Mouse (Mus musculus) urinary bladder, postnatal 10 days (tissue): ENCODE data around the gene Gm6096.

Source experiments
- DNase-seq: peaks from one replicate; pipeline ENCODE4 v3.0.0; 2022; ENCODE audit warnings: low spot score

Gene Gm6096

DNA sequence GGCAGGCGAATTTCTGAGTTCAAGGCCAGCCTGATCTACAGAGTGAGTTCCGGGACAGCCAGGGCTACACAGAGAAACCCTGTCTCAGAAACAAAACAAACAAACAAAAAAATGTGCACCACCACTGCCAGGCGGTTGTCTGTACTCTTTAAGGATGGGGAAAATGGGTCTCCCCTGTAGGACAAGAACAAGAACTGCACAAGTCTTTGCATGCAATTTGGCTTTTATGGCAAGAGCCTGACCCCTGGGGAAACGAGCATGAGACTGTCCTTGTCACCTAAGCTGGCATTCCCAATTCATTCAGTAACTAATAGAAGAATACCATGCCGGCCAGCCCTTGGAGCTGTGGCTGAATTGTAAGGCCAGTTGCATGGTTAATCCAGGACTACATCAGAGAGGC, 15.2 kb upstream of the Gm6096 start:
- no peak for DNase-seq

DNA sequence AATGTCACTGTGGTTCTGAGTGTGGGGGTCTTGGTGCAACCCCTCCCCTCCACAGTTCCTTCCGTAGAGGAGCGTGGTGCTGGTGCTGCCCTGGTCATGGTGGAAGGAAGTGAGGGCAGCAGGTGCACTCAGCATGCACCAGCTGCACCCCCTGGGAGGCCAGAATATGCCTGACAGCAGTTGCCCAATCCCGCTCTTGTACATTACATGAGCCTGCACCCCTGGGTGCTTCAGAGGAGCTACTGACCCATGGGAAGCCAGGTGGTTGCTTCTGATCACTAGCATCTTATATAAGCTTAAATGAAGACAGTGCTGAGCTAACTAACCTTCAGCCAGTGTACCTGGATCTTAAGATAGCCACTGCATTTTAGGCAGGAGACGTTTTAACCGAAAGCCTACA, 12.8 kb upstream of the Gm6096 start:
- DNase-seq = no peak

GRCm38 (mm10) chr7:34242176-34242575, 8.7 kb upstream of the Gm6096 start:
- no peak for DNase-seq

DNA sequence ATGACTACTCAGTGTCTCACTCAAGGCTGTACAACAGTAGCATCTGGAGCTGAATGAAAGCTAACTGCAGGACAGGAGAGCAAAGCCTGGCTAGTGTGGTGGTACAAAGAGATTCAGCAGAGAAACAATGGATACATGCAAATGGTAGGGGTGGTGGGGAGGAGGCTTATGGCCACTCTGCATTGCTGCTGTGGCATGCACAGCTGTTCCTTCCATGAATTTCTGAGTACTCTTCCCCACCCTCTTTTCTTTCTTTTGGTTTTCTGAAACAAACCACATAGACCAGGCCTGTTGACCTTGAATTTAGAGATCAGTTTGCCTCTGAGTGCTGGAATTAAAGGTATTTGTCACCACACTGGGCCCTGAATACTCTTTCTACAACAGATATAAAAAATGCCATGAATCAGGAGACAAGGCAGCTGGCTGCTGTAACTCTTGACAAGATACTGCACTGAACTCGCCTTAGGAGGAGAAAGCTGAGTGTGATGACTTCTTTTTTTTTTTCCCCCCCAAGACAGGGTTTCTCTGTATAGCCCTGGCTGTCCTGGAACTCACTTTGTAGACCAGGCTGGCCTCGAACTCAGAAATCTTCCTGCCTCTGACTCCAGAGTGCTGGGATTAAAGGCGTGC, 3.9 kb upstream of the Gm6096 start:
- DNase-seq = no peak

DNA sequence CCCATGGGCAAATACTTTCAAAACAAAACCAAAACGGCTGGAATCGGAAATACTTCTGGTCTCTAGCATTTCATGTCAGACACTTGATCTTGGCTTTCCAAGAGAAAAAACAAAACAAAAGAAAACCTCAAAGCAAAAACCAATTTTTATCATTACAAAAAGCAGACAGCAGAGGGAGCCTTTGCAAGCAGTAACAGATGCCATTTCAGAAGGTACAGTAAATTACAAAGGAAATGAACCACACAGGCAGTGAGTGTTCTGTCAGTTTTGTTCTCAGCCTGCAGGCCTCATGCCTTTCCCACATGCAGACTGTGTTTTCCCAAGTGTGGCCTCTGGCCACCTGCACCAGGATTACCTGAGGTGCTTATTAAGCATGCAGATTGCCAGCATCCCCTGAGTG, 1.2 kb downstream of the Gm6096 start:
- DNase-seq = no peak

- no peak for DNase-seq
These were observed 4.3 kb downstream of the Gm6096 start for GRCm38 (mm10) chr7:34255137-34255536.

- DNase-seq = no peak
These were observed 5.1 kb downstream of the Gm6096 start for GRCm38 (mm10) chr7:34255916-34256315.

- no peak for DNase-seq
These were observed 6.4 kb downstream of the Gm6096 start for GRCm38 (mm10) chr7:34257279-34257678.

DNA sequence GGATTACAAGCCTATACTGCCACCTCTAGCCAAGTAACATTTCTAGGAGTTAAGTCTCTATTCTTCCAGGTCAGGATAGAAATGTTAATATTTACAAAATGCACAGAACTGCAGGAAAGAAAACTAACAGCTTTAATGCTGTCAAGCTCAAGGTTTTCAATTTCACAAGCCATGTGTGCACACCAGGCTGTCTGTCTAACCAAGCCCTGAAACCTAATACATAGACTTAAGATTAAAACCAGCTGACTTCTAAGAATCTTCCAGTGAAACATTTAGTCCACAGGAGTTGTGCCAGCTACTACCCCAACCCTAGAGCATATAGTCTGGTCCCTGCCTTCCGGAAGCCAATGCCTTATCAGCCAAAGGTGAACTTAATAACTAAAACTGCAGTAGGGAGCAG, 7.6 kb downstream of the Gm6096 start:
- DNase-seq = no peak

DNA sequence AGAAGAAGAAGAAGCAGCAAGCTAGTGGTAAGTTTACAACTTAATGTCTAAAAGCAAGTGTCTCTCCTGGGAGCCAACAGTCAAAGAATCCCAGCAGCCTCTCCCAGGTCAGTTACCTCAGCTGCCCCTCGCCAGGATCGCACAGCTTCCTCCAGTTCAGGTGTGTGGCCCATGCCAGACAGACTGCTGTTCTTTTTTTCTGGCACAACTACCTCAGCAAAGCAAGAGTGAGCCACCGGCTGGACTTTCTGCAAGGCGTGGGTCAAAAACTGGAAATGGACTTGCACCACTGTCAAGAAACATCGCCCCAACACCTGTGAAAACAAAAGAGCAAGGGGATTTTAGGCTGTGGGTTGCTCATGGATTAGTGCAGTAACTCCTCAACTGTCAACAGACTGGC, 12.6 kb downstream of the Gm6096 start:
- DNase-seq = no peak

GRCm38 (mm10) chr7:34265876-34266346, 15.1 kb downstream of the Gm6096 start:
- no peak for DNase-seq

- DNase-seq = no peak
These were observed 15.6 kb downstream of the Gm6096 start for GRCm38 (mm10) chr7:34266421-34266820.

- DNase-seq = no peak
These were observed 17.6 kb downstream of the Gm6096 start for GRCm38 (mm10) chr7:34268463-34268862.

- DNase-seq = no peak
These were observed 21.6 kb downstream of the Gm6096 start for GRCm38 (mm10) chr7:34272465-34272864.

- no peak for DNase-seq
These were observed 25.2 kb downstream of the Gm6096 start for GRCm38 (mm10) chr7:34276066-34276465.

DNA sequence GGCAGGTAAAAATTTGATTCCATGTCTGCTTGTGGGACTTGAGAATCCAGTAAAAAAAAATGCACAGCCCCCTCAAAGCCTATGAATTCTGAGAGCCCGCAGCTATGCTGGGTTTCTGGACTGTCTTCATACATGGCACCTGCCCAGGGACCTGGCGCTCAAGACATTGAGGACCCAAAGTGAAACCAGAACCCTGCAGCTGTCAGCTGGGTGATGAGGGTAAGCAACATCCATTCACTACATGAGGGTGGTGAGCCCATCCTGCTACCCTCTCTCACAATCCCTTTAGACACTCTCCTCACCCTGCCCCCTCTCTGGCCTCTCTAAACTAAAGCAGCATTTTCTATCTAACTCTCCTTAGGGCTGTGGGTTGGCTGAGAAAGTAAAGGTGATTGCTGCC, 26.8 kb downstream of the Gm6096 start:
- DNase-seq = no peak

DNA sequence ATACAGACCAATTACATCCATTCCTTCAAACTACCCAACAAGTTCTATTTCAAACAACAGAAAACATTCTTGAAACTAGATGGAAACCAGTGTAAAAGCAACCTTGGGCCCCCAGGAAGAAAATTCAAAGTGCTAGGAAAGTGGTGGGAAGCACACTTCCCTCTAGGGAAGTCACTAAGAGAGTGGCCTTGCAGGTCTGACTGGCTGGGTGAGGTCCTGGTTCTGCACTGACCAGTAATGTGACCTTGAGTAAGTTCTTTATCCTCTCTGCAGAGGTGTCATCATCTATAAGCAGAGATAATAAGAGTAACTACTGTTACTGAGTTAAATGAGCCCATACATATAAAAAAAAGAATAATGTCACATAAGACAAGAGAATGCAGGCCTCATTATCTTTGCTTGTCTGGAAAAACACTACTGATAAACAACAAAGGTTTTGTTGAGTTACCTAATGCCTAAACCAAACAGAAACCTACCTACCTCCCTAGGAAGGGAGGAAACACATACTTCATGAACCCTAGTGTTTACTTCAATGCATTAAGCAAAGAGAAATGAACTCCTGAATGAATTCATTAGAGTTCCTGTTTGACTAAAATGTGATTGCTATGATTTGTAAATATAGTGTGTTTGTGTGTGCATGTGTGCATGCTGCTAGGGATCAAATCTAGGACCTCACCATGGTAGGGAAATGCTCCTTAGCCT, 39.8 kb downstream of the Gm6096 start:
- DNase-seq = no peak

DNA sequence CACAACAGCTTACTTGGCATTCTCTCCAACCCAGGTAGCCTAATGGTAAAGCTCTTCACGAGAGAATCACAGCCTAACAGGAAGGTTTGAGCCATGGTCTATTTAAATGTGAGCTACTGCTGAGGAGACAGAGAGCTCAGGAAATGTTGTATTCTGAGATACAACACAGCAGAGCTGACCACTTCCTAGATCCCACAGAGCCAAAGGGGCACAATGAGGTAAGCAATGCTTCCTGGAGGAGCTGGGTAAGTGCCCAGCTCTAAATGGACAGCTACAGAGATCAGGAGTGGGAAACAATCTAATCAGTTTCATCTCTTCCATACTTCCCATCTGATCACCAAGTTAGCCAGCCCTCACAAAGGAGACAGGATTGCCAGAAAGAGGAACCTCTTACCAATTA, 40.4 kb downstream of the Gm6096 start:
- DNase-seq = no peak

DNA sequence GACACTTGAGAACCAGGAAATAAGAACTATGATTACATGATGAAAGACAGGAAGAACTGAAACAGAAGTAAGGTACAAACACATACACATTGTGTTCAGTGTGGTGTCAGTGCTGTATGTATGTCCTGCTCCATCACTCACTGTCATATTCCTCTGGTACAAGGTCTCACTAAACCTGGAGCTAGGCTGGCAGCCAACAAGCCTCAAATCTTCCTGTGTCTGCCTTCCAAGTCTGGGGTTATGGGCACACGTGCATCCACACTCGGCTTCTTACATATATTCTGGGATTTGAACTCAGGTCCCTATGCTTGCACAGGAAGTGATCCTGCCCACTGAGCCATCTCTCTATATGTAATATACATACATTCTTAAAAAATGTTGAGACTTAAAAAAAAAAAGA, 41.8 kb downstream of the Gm6096 start:
- no peak for DNase-seq

DNA sequence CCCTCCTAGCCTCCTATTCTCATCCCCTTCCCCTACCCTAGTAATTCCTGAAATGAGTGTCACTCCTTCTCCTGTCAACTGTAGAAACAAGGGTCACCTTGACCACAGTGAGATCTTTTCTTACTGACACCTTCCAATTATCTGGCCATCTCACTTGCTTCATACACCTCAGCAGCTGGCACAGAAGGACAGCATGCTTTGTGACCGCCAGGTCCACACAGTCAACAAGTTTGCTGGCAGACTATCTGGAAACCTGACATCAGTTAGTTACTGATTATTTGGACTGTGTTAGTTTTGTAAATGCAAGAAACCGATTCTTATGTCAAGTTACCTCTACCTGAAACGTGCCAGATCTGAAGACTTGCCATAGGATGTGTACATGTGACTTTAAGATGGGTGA, 45.3 kb downstream of the Gm6096 start:
- no peak for DNase-seq

- no peak for DNase-seq
These were observed 48.0 kb downstream of the Gm6096 start for GRCm38 (mm10) chr7:34298818-34299217.
